Mouse (Mus musculus) hindbrain, embryonic 10.5 days (tissue): ENCODE results near the gene Zfp106. TPM values are rescaled to one million over a fixed set of nuclear protein-coding genes. Genes with fewer than 3 reads are reported as not detected.

Experiments
- DNase-seq: peaks from one replicate; pipeline ENCODE4 v3.0.0-alpha.2; 2017; ENCODE audit warnings: low spot score
- H3K27ac ChIP-seq: fragments of 300-500 bp; sonication (generic); 2 replicates; pipeline ENCODE4 v1.5.1; 2016; ENCODE audit warnings: mild to moderate bottlenecking, moderate library complexity
- H3K27me3 ChIP-seq: fragments of 300-500 bp; sonication (generic); 2 replicates; pipeline ENCODE4 v1.6.1; 2016; ENCODE audit warnings: mild to moderate bottlenecking; ENCODE audit not compliant: poor library complexity, insufficient read depth, severe bottlenecking
- H3K36me3 ChIP-seq: fragments of 300-500 bp; sonication (generic); 2 replicates; pipeline ENCODE4 v1.6.1; 2016; ENCODE audit warnings: mild to moderate bottlenecking, moderate library complexity
- H3K4me1 ChIP-seq: fragments of 300-500 bp; sonication (generic); replicated peaks from 2 replicates; pipeline ENCODE4 v1.6.1; 2016; ENCODE audit warnings: mild to moderate bottlenecking
- H3K4me3 ChIP-seq: fragments of 300-500 bp; sonication (generic); 2 replicates; pipeline ENCODE4 v1.5.1; 2016; ENCODE audit warnings: mild to moderate bottlenecking, moderate library complexity
- H3K9me3 ChIP-seq: fragments of 300-500 bp; sonication (generic); 2 replicates; pipeline ENCODE4 v1.6.1; 2016; ENCODE audit warnings: mild to moderate bottlenecking, moderate library complexity
- WGBS: fragments of 180-500 bp; shearing (Covaris S2); methylation state at CpG from one replicate; pipeline ENCODE4 v1.1.7; 2016; 5-methylcytosine and 5-hydroxymethylcytosine counted together
- polyA plus RNA-seq: library from polyadenylated mRNA; unstranded; fragments of >200 nt; fragmentation: Nextera tagmentation; extraction: Ambion mirVana; gene quantifications from 2 replicates; pipeline ENCODE4 v1.2.1, GENCODE M21; 2016

Zfp106 gene
- polyA plus RNA-seq, 1 experiment from 2014 or later = 54.8 TPM

DNA sequence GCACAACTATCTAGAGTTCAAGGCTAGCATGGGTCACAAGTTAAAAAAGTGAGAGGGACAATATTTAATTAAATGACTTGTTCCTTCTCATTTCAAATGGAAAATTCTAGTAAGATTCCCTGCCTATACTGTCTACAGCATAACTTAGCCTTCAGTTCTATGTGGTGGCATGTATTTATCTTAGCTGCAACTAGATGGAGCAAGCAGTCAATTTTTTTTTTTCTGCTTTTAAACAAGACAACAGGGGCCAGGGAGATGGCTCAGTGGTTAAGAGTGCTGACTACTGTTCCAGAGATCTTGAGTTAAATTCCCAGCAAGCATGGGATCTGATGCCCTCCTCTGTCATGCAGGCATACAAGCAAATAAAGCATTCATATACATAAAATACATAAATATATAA is 34.1 kb downstream of the Zfp106 start:
- H3K4me1 ChIP-seq = no peaks in the 10 kb centered on the region
- H3K9me3 ChIP-seq = no peaks in the 10 kb centered on the region
- no peak for DNase-seq
- H3K27me3 ChIP-seq = no peaks in the 10 kb centered on the region
- H3K4me3 ChIP-seq = no peak overlapping the region
- peaks cover 100% of the 10 kb centered on the region for H3K36me3 ChIP-seq
- no peak overlapping the region for H3K27ac ChIP-seq

DNA sequence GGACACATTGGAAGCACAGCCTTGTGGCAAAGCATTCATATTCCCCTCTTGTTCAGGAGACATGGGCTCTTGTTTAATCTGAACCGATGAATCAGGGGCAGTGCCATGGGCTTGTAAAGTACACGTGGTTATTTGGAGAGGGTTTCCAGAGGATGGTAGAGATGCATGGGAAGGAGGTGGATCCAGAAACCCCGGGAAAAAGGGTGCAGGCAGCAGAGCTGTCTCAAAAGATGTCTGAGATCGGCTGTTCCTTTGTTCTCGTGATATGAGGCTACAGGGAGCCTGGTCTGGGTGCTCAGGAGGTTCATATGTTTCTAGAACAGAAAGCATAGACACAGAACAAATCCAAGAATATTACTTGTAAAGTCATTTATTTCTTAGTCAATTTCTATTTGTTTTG is 36.9 kb downstream of the Zfp106 start:
- Histone ChIP-seq H3K27me3 (no peaks in the 10 kb centered on the region), H3K4me3 (no peak overlapping the region), H3K9me3 (no peaks in the 10 kb centered on the region), H3K36me3 (peaks cover 100% of the 10 kb centered on the region), H3K4me1 (no peaks in the 10 kb centered on the region), H3K27ac (no peak overlapping the region)
- DNase-seq = no peak
- 94% methylated on average over 5 of the region's 5 CpGs for WGBS

DNA sequence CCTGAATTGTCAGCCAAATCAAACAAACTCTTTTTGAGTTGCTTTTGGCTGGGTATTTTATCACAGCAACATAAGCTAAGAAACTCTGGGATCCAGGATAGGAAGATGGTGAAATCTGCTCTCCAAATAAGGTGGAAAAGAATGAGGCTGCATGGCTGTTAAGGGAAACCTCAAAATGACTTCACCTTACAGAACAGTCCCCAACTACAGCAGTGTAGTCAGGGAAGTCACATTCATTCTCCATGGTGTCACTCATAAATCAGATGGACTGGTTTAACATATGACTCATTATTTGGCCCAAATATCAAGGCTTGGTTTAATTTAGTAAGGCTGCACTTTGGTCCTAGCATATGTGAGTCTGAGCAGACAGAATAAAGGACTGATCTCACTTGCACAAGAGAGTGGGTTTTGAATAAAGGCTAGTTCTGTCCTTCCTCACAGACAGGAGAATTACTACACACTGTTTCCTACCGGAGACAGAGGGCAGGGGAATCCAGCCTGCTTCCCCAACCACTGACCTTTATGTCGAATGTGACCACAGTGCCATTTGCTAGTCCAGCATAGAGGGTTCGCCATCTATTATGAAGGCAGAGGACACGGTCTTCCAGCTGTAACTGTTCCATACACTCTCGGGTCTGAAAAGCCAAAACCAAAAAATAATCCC is 45.0 kb downstream of the Zfp106 start:
- Histone ChIP-seq H3K9me3 (no peaks in the 10 kb centered on the region), H3K4me3 (no peak overlapping the region), H3K27ac (no peak overlapping the region), H3K4me1 (no peaks in the 10 kb centered on the region), H3K27me3 (no peaks in the 10 kb centered on the region), H3K36me3 (peaks cover 100% of the 10 kb centered on the region)
- 92% methylated on average over 5 of the region's 5 CpGs for WGBS
- no peak for DNase-seq

DNA sequence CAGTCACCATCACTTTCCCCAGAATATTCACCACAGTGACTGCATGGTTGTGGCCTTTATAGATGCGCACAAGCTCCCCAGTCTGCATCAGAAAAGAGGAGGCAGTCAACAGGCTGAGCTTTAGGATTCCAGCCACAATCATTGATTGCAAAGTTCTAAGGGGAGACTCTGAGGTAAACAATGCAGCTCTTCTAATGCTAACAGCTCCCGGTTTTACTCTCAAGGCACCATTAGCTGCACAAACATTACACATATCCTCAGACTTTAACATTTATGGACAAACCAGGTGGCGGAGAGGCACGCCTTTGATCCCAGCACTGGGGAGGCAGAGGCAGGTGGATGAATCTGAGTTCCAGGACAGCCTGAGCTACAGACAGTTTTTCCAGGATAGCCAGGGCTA is 49.5 kb downstream of the Zfp106 start:
- H3K4me3 ChIP-seq = no peak overlapping the region
- H3K27me3 ChIP-seq = no peaks in the 10 kb centered on the region
- H3K36me3 ChIP-seq = peaks cover 97% of the 10 kb centered on the region
- no peak for DNase-seq
- no peaks in the 10 kb centered on the region for H3K4me1 ChIP-seq
- WGBS = 93% methylated on average over 4 of the region's 4 CpGs
- H3K27ac ChIP-seq = no peak overlapping the region
- no peaks in the 10 kb centered on the region for H3K9me3 ChIP-seq

DNA sequence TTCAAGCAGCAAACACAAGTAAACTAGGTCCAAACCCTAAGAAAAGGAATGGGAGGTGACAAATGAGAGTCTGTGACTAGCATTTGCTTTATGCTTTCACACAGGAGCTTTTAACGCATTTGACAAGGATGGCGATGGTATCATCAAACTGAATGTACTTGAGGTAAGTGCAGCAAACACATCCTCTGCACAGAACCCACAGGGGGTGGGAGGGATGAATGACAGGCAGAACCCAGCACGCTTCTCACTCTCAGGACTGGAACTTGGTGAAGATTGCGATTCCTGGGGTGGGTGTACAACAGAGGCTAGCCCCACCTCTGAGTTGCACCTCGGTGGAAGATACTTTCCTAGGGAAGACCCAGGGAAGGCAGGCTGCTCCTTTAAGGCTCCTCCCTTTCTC is 59.7 kb downstream of the Zfp106 start:
- 81% methylated on average over 5 of the region's 5 CpGs for WGBS
- peaks cover 54% of the 10 kb centered on the region for H3K36me3 ChIP-seq
- DNase-seq = no peak
- H3K4me3 ChIP-seq = no peak overlapping the region
- no peak overlapping the region for H3K27ac ChIP-seq
- H3K9me3 ChIP-seq = no peaks in the 10 kb centered on the region
- peaks cover 29% of the 10 kb centered on the region for H3K4me1 ChIP-seq
- no peaks in the 10 kb centered on the region for H3K27me3 ChIP-seq

DNA sequence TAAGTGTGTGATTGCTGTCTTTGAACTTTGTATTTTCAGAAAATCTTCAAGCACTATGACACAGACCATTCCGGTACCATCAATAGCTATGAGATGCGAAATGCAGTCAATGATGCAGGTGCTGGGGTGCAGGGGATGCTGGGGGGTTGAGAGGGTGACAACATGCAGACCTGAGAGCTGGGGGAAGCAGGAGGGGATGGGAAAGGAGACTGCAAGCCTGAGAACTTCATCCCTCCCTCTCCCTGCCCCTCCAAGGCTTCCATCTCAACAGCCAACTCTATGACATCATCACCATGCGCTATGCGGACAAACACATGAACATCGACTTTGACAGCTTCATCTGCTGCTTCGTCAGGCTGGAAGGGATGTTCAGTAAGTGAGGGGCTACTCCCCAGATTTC is 60.5 kb downstream of the Zfp106 start:
- Histone ChIP-seq H3K27me3 (no peaks in the 10 kb centered on the region), H3K36me3 (peaks cover 45% of the 10 kb centered on the region), H3K27ac (no peak overlapping the region), H3K4me3 (no peak overlapping the region), H3K9me3 (no peaks in the 10 kb centered on the region), H3K4me1 (peaks cover 29% of the 10 kb centered on the region)
- WGBS = 94% methylated on average over 6 of the region's 6 CpGs
- DNase-seq = no peak

DNA sequence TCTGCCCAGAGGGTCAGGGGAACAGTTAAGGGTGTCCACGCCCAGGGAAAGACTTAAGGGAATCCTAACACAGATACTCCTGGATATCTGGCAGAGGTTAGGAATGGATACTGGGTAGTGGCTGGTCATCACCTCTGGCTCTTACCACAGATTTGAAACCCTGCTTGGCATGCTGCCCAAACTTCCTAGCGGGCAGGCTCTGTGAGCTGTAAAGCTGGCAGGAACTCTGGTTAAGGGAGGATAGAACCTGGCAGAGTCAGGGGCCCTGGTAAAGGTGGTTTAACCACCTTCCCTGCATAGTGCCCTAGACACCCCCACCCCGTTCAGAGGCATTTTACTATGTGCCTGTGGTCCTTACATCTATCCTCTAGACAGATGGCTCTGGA is 61.0 kb downstream of the Zfp106 start:
- Histone ChIP-seq H3K36me3 (peaks cover 40% of the 10 kb centered on the region), H3K27me3 (no peaks in the 10 kb centered on the region), H3K27ac (no peak overlapping the region), H3K9me3 (no peaks in the 10 kb centered on the region), H3K4me3 (no peak overlapping the region), H3K4me1 (peaks cover 29% of the 10 kb centered on the region)
- WGBS = 92% methylated on average over 3 of the region's 3 CpGs
- DNase-seq = no peak

DNA sequence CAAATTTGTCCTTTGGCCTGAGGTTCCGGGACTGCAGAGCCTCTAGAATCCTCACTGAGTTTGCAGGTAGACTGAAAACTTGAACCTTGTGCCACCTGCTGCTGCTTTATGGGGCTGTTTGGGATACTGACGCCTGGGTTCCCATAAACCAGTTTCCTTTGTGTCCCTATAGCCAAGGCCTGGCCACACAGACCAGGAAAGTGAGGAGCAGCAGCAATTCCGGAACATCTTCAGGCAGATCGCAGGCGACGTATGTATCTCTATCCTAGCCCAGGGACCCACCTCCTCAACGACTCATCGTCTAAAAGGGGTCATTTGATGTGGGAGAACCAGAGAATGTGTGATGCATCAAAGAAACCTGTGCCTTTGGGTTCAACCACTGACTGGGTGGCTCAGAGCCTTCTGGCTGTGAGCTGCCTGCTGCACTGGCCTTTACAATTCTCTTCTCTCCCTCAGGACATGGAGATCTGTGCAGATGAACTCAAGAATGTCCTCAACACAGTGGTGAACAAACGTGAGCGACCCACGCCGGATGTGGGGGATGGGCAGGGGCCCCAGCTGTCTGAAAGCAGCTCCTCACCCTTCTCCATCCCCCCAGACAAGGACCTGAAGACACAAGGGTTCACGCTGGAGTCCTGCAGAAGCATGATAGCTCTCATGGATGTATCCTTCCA is 61.6 kb downstream of the Zfp106 start:
- no peak overlapping the region for H3K4me3 ChIP-seq
- H3K27ac ChIP-seq = peak overlapping the region; percentile 77
- peaks cover 29% of the 10 kb centered on the region for H3K4me1 ChIP-seq
- no peak for DNase-seq
- no peaks in the 10 kb centered on the region for H3K27me3 ChIP-seq
- peaks cover 35% of the 10 kb centered on the region for H3K36me3 ChIP-seq
- H3K9me3 ChIP-seq = no peaks in the 10 kb centered on the region
- WGBS = 69% methylated on average over 13 of the region's 13 CpGs

- 39% methylated on average over 17 of the region's 17 CpGs for WGBS
- peak; percentile 9 for DNase-seq
Observed at GRCm38 (mm10) chr2:120501136-120501918, 62.3 kb downstream of the Zfp106 start.

DNA sequence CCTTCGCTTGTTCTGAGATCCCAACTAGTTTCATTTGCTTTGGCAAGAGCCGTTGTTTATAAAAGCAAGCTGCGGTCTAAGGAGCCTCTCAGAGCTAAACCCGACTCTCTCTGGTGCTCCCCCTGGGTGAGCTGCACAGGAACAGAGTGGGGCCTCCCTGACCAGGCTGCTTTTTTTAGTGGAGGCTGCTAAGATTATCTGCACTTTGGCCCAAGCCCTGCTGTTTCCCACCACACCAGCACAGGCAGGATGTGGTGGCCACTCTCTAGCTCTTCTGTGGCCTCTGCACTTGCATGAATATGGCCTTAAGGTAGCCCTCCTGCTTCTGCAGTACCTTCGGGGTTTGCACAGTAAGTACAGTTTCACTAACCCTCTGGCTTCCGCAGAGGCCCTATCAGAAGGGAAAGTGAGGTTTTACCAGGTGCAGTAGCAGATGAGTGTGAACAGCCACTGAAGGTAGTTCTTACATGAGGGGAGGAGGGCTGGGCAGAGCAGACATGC is 63.6 kb downstream of the Zfp106 start:
- Histone ChIP-seq H3K36me3 (peaks cover 15% of the 10 kb centered on the region), H3K27me3 (no peaks in the 10 kb centered on the region), H3K9me3 (no peaks in the 10 kb centered on the region), H3K4me1 (peaks cover 29% of the 10 kb centered on the region), H3K27ac (peak overlapping the region; percentile 23; the same call in 1 of the 2 replicates), H3K4me3 (no peak overlapping the region)
- WGBS = 80% methylated on average over 6 of the region's 6 CpGs
- DNase-seq = peak; percentile 5

More at GRCm38 (mm10) chr2:120501136-120501918, 62.3 kb downstream of the Zfp106 start:
- H3K4me1 ChIP-seq = peaks cover 29% of the 10 kb centered on the region
- no peak overlapping the region for H3K4me3 ChIP-seq
- H3K9me3 ChIP-seq = no peaks in the 10 kb centered on the region
- peak overlapping the region; percentile 77 for H3K27ac ChIP-seq
- peaks cover 28% of the 10 kb centered on the region for H3K36me3 ChIP-seq
- no peaks in the 10 kb centered on the region for H3K27me3 ChIP-seq

GRCm38 (mm10) chr2:120496511-120496910 is 67.1 kb downstream of the Zfp106 start:
- Histone ChIP-seq H3K36me3 (no peaks in the 10 kb centered on the region), H3K4me1 (peaks cover 16% of the 10 kb centered on the region), H3K27me3 (no peaks in the 10 kb centered on the region), H3K27ac (no peak overlapping the region), H3K9me3 (no peaks in the 10 kb centered on the region), H3K4me3 (no peak overlapping the region)
- DNase-seq = no peak
- WGBS = 83% methylated on average over 3 of the region's 3 CpGs

DNA sequence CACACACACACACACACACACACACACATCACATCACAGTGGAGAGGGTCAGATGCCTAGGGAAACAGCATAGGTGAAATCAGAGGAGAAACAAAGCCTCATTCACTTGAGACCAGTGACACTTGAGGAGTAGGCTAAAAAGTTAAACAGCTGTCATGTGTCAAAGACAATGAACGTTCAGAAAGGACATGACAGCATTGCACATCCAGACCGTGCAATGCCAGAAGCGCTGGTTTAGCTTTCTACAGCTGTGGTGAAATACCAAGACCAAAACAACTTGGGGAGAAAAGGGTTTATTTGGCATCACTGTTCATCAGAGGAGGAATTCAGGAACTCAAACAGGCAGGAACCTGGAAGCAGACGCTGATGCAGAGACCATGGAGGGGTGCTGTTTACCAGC is 70.4 kb downstream of the Zfp106 start:
- Histone ChIP-seq H3K4me3 (no peak overlapping the region), H3K36me3 (no peaks in the 10 kb centered on the region), H3K27ac (no peak overlapping the region), H3K4me1 (no peaks in the 10 kb centered on the region), H3K27me3 (no peaks in the 10 kb centered on the region), H3K9me3 (no peaks in the 10 kb centered on the region)
- no peak for DNase-seq
- WGBS = 74% methylated on average over 4 of the region's 4 CpGs

GRCm38 (mm10) chr2:120484241-120484640 is 79.4 kb downstream of the Zfp106 start:
- no peak overlapping the region for H3K27ac ChIP-seq
- no peaks in the 10 kb centered on the region for H3K36me3 ChIP-seq
- no peaks in the 10 kb centered on the region for H3K9me3 ChIP-seq
- H3K4me3 ChIP-seq = no peak overlapping the region
- WGBS = 91% methylated on average over 3 of the region's 3 CpGs
- H3K27me3 ChIP-seq = no peaks in the 10 kb centered on the region; the same call in 1 of the 2 replicates
- no peak for DNase-seq
- H3K4me1 ChIP-seq = no peaks in the 10 kb centered on the region
